Mouse (Mus musculus): Measurements from ENCODE around the gene Elmo1. TPM values are rescaled to one million over a fixed set of nuclear protein-coding genes. Genes with fewer than 3 reads are reported as not detected.

Gene Elmo1
- polyA plus RNA-seq, 1 experiment from 2014 or later = 19.2 TPM

DNA sequence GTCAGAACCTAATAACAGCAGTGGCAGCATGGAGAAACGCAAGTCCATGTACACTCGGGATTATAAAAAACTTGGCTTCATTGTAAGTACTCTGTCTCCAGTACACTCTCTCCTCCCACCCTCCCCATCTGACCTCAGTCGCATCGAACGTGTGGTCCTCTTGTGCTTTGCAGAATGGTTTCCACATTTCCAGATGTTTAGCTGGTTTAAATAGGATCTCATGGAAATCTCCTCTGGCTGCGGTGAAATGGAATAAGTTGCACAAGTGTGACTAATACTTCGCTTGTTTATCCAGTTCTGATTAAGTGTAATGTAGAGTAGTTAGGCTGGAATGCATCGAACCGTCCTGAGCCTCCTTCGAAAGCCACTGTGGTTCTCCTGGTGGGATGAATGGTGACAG lies 200.0 kb downstream of the Elmo1 start:
- no peaks in the 10 kb centered on the region for H3K27me3 ChIP-seq (ENCODE audit: insufficient read depth, poor library complexity, severe bottlenecking)
- H3K4me1 ChIP-seq (replicated peaks) = no peaks in the 10 kb centered on the region
- H3K27ac ChIP-seq = no peak overlapping the region
- H3K9me3 ChIP-seq = no peaks in the 10 kb centered on the region
- H3K4me3 ChIP-seq = no peak overlapping the region
- WGBS = 89% methylated on average over 10 of the region's 10 CpGs
- H3K36me3 ChIP-seq = no peaks in the 10 kb centered on the region
- DNase-seq (ENCODE audit: low spot score) = no peak

GRCm38 (mm10) chr13:20292348-20292747 lies 202.0 kb downstream of the Elmo1 start:
- peak; percentile 40 for DNase-seq (ENCODE audit: low spot score)
- WGBS = 5% methylated on average over 5 of the region's 5 CpGs
- H3K27me3 ChIP-seq (ENCODE audit: insufficient read depth, poor library complexity, severe bottlenecking) = no peaks in the 10 kb centered on the region
- H3K4me1 ChIP-seq (replicated peaks) = no peaks in the 10 kb centered on the region
- H3K9me3 ChIP-seq = no peaks in the 10 kb centered on the region
- H3K27ac ChIP-seq = no peak overlapping the region
- no peak overlapping the region for H3K4me3 ChIP-seq
- no peaks in the 10 kb centered on the region for H3K36me3 ChIP-seq

DNA sequence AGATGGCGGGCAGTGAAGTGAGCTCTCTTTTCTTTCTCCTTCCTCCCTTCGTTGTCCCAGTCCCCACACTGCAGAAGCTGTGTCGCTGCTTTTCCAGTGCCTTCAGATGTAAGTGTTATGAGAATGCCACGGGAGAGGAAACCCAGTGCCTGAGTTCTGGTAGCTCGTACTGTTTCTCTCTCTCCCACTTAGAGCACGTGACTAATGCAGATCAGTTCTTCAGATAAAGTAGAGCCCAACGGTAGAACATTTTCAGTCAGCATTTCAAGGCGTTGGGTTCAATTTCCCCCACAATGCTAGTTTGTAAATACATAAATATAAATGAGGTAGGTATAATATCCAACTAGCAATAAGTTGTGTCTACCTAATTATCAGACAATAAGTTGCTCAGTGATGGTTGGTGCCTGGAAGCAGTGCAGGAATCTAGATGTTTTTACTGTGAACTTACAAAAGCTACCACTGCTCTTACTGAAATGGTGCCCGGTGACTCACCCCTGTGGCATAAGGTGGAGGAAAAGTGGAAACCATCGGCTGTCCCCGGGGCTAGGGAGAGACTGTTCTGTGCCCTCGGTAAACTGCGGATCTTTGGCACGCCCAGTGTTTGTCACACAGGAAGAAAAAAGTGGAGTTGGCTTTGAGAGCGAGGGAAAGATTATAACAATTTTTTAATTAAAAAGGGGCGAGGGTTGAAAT lies 205.0 kb downstream of the Elmo1 start:
- Histone ChIP-seq H3K36me3 (no peaks in the 10 kb centered on the region), H3K9me3 (no peaks in the 10 kb centered on the region), H3K4me1 (replicated peaks) (no peaks in the 10 kb centered on the region), H3K4me3 (no peak overlapping the region), H3K27ac (no peak overlapping the region), H3K27me3 (ENCODE audit: insufficient read depth, poor library complexity, severe bottlenecking) (no peaks in the 10 kb centered on the region)
- 89% methylated on average over 16 of the region's 16 CpGs for WGBS
- no peak for DNase-seq (ENCODE audit: low spot score)

- H3K9me3 ChIP-seq = no peaks in the 10 kb centered on the region
- WGBS = 12% methylated on average over 3 of the region's 3 CpGs
- H3K4me1 ChIP-seq (replicated peaks) = no peaks in the 10 kb centered on the region
- no peak overlapping the region for H3K27ac ChIP-seq
- no peaks in the 10 kb centered on the region for H3K36me3 ChIP-seq
- H3K4me3 ChIP-seq = no peak overlapping the region
- DNase-seq (ENCODE audit: low spot score) = peak; percentile 66
- H3K27me3 ChIP-seq (ENCODE audit: insufficient read depth, poor library complexity, severe bottlenecking) = no peaks in the 10 kb centered on the region
Measured at GRCm38 (mm10) chr13:20297841-20298240, 207.4 kb downstream of the Elmo1 start.

- WGBS = 69% methylated on average over 3 of the region's 3 CpGs
- Histone ChIP-seq H3K27me3 (ENCODE audit: insufficient read depth, poor library complexity, severe bottlenecking) (no peaks in the 10 kb centered on the region), H3K4me1 (replicated peaks) (no peaks in the 10 kb centered on the region), H3K36me3 (no peaks in the 10 kb centered on the region), H3K9me3 (no peaks in the 10 kb centered on the region), H3K4me3 (no peak overlapping the region), H3K27ac (no peak overlapping the region)
- DNase-seq (ENCODE audit: low spot score) = peak; percentile 22
Measured at GRCm38 (mm10) chr13:20299424-20299823, 209.0 kb downstream of the Elmo1 start.

GRCm38 (mm10) chr13:20300052-20300564 lies 209.7 kb downstream of the Elmo1 start:
- Histone ChIP-seq H3K4me1 (replicated peaks) (no peaks in the 10 kb centered on the region), H3K9me3 (no peaks in the 10 kb centered on the region)
- 88% methylated on average over 3 of the region's 3 CpGs for WGBS

DNA sequence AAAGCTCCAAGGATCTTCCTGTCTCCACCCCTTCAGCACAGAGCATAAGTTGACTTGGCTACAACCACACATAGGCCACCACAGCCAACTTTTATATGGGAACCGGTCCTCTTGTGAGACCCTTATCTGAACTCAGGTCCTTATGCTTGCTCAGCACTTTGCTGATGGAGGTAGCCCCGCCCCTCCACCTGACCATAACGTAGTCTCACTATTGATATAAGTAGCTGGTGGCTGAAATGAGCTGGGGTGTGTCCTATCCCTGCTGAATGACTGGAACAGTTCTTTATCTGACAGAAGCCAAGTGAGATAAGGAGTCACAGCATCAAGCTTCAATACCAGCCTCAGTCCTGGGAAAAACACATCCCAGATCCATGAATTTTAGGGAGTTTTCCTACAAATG lies 210.2 kb downstream of the Elmo1 start:
- Histone ChIP-seq H3K36me3 (no peaks in the 10 kb centered on the region), H3K27ac (no peak overlapping the region), H3K27me3 (ENCODE audit: insufficient read depth, poor library complexity, severe bottlenecking) (no peaks in the 10 kb centered on the region), H3K4me1 (replicated peaks) (no peaks in the 10 kb centered on the region), H3K9me3 (no peaks in the 10 kb centered on the region), H3K4me3 (no peak overlapping the region)
- 85% methylated on average over 3 of the region's 3 CpGs for WGBS
- no peak for DNase-seq (ENCODE audit: low spot score)

More at GRCm38 (mm10) chr13:20300052-20300564, 209.7 kb downstream of the Elmo1 start:
- Histone ChIP-seq H3K27ac (no peak overlapping the region), H3K27me3 (ENCODE audit: insufficient read depth, poor library complexity, severe bottlenecking) (no peaks in the 10 kb centered on the region), H3K4me3 (no peak overlapping the region), H3K36me3 (no peaks in the 10 kb centered on the region)
- no peak for DNase-seq (ENCODE audit: low spot score)

GRCm38 (mm10) chr13:20301760-20302159 lies 211.4 kb downstream of the Elmo1 start:
- H3K27me3 ChIP-seq (ENCODE audit: insufficient read depth, poor library complexity, severe bottlenecking) = no peaks in the 10 kb centered on the region
- H3K4me1 ChIP-seq (replicated peaks) = peaks cover 3% of the 10 kb centered on the region; the same call in 1 of the 2 replicates
- H3K4me3 ChIP-seq = no peak overlapping the region
- H3K9me3 ChIP-seq = no peaks in the 10 kb centered on the region
- no peak overlapping the region for H3K27ac ChIP-seq
- 95% methylated on average over 7 of the region's 7 CpGs for WGBS
- DNase-seq (ENCODE audit: low spot score) = no peak
- no peaks in the 10 kb centered on the region for H3K36me3 ChIP-seq

DNA sequence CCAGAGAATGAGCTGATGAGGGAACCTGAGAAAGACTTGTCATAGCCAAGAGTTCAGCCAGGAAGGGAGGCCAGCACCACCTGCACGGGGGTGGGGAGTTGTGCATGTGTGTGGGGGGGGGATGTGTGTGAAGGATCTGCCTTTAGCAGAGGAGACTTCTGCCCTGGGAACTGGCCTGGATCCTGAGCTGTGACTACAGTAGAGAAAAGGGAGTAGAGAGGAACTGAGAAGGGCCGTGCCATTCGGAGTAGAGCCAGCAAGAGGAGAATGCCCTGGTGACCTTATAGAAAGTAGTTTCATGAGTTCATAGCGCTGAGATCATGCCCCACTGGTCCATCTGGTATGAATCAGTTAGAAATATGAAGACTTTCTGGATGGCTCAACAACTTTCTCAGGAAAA lies 215.2 kb downstream of the Elmo1 start:
- no peak for DNase-seq (ENCODE audit: low spot score)
- Histone ChIP-seq H3K36me3 (no peaks in the 10 kb centered on the region), H3K4me3 (no peak overlapping the region), H3K9me3 (no peaks in the 10 kb centered on the region), H3K4me1 (replicated peaks) (peaks cover 3% of the 10 kb centered on the region; the same call in 1 of the 2 replicates), H3K27me3 (ENCODE audit: insufficient read depth, poor library complexity, severe bottlenecking) (no peaks in the 10 kb centered on the region), H3K27ac (no peak overlapping the region)
- 75% methylated on average over 4 of the region's 4 CpGs for WGBS

GRCm38 (mm10) chr13:20306180-20307177 lies 216.1 kb downstream of the Elmo1 start:
- no peak overlapping the region for H3K4me3 ChIP-seq
- no peak overlapping the region for H3K27ac ChIP-seq
- no peak for DNase-seq (ENCODE audit: low spot score)
- 64% methylated on average over 5 of the region's 5 CpGs for WGBS
- peaks cover 3% of the 10 kb centered on the region; the same call in 1 of the 2 replicates for H3K4me1 ChIP-seq (replicated peaks)
- H3K9me3 ChIP-seq = no peaks in the 10 kb centered on the region
- no peaks in the 10 kb centered on the region for H3K36me3 ChIP-seq
- H3K27me3 ChIP-seq (ENCODE audit: insufficient read depth, poor library complexity, severe bottlenecking) = no peaks in the 10 kb centered on the region

DNA sequence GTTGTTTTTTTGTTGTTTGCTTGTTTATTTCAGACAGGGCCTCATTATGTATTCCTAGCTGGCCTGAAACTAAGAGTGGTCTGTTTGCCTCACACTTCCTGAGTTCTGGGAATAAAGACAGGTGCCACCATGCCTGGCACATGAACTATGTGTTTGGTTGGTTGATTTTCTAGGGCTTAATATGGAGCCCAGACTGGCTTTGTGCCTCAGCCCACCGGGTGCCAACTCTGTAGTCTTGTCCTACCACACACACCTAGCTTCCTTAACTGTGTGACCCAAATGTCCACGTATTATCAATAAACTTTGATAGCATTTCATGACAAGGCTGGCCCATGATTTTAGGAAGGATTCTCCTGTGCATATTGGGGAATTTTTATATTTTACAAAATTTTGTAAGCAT lies 217.0 kb downstream of the Elmo1 start:
- H3K27me3 ChIP-seq (ENCODE audit: insufficient read depth, poor library complexity, severe bottlenecking) = no peaks in the 10 kb centered on the region
- H3K9me3 ChIP-seq = no peaks in the 10 kb centered on the region
- DNase-seq (ENCODE audit: low spot score) = no peak
- no peak overlapping the region for H3K4me3 ChIP-seq
- WGBS = 90% methylated on average over 2 of the region's 2 CpGs
- H3K36me3 ChIP-seq = no peaks in the 10 kb centered on the region
- no peak overlapping the region for H3K27ac ChIP-seq
- H3K4me1 ChIP-seq (replicated peaks) = peaks cover 3% of the 10 kb centered on the region; the same call in 1 of the 2 replicates

- Histone ChIP-seq H3K9me3 (no peaks in the 10 kb centered on the region), H3K4me3 (no peak overlapping the region), H3K4me1 (replicated peaks) (peaks cover 1% of the 10 kb centered on the region; the same call in 1 of the 2 replicates), H3K36me3 (no peaks in the 10 kb centered on the region), H3K27me3 (ENCODE audit: insufficient read depth, poor library complexity, severe bottlenecking) (no peaks in the 10 kb centered on the region), H3K27ac (no peak overlapping the region)
- WGBS = 25% methylated on average over 3 of the region's 3 CpGs
- DNase-seq (ENCODE audit: low spot score) = peak; percentile 78
Measured at GRCm38 (mm10) chr13:20311612-20312011, 221.2 kb downstream of the Elmo1 start.

- WGBS = 91% methylated on average over 6 of the region's 6 CpGs
- no peaks in the 10 kb centered on the region; the same call in 1 of the 2 replicates for H3K4me1 ChIP-seq (replicated peaks)
Measured at GRCm38 (mm10) chr13:20313345-20313744, 222.9 kb downstream of the Elmo1 start.

More at GRCm38 (mm10) chr13:20313345-20313744, 222.9 kb downstream of the Elmo1 start:
- no peak overlapping the region for H3K27ac ChIP-seq
- H3K4me3 ChIP-seq = no peak overlapping the region
- no peak for DNase-seq (ENCODE audit: low spot score)
- H3K27me3 ChIP-seq (ENCODE audit: insufficient read depth, poor library complexity, severe bottlenecking) = no peaks in the 10 kb centered on the region
- H3K9me3 ChIP-seq = no peaks in the 10 kb centered on the region
- H3K36me3 ChIP-seq = no peaks in the 10 kb centered on the region
